Mouse (Mus musculus) midbrain, embryonic 10.5 days (tissue): ENCODE data around the gene 6330409D20Rik. TPM values are rescaled to one million over a fixed set of nuclear protein-coding genes. Genes with fewer than 3 reads are reported as not detected.

Experiments used
- DNase-seq: peaks from one replicate; pipeline ENCODE4 v3.0.0-alpha.2; 2017; ENCODE audit warnings: low spot score
- H3K27ac ChIP-seq: fragments of 300-500 bp; sonication (generic); replicated peaks from 2 replicates; pipeline ENCODE4 v1.5.1; 2016; ENCODE audit warnings: mild to moderate bottlenecking
- H3K27me3 ChIP-seq: fragments of 300-500 bp; sonication (generic); 2 replicates; pipeline ENCODE4 v1.6.1; 2016; ENCODE audit warnings: low read depth, mild to moderate bottlenecking; ENCODE audit not compliant: poor library complexity, severe bottlenecking
- H3K36me3 ChIP-seq: fragments of 300-500 bp; sonication (generic); 2 replicates; pipeline ENCODE4 v1.6.1; 2016; ENCODE audit warnings: mild to moderate bottlenecking, moderate library complexity
- H3K4me1 ChIP-seq: fragments of 300-500 bp; sonication (generic); 2 replicates; pipeline ENCODE4 v1.6.1; 2016
- H3K4me3 ChIP-seq: fragments of 300-500 bp; sonication (generic); 2 replicates; pipeline ENCODE4 v1.5.1; 2016; ENCODE audit warnings: mild to moderate bottlenecking, moderate library complexity
- H3K9me3 ChIP-seq: fragments of 300-500 bp; sonication (generic); replicated peaks from 2 replicates; pipeline ENCODE4 v1.6.1; 2016; ENCODE audit warnings: mild to moderate bottlenecking
- WGBS: fragments of 180-500 bp; shearing (Covaris S2); methylation state at CpG from one replicate; pipeline ENCODE4 v1.1.7; 2016; 5-methylcytosine and 5-hydroxymethylcytosine counted together
- polyA plus RNA-seq: library from polyadenylated mRNA; unstranded; fragments of >200 nt; fragmentation: Nextera tagmentation; extraction: Ambion mirVana; gene quantifications from 2 replicates; pipeline ENCODE4 v1.2.1, GENCODE M21; 2016

The 6330409D20Rik gene
- polyA plus RNA-seq = 0.94 and 2.1 TPM in 2 replicates

- Histone ChIP-seq H3K9me3 (no peaks in the 10 kb centered on the region), H3K4me1 (peaks cover 38% of the 10 kb centered on the region), H3K27me3 (peaks cover 48% of the 10 kb centered on the region), H3K36me3 (peaks cover 17% of the 10 kb centered on the region), H3K27ac (peak within 1 kb of the TSS; percentile 89), H3K4me3 (peak within 1 kb of the TSS; percentile 85)
- WGBS = 8% methylated on average over 11 of the region's 11 CpGs
- DNase-seq = no peak
These were observed at the start of gene 6330409D20Rik for GRCm38 (mm10) chr2:32740916-32741272. TSS of gene 6330409D20Rik (minus strand) at chr2:32741016.

- no peak for DNase-seq
- Histone ChIP-seq H3K36me3 (peaks cover 20% of the 10 kb centered on the region), H3K27ac (no peak overlapping the region), H3K9me3 (no peaks in the 10 kb centered on the region), H3K27me3 (no peaks in the 10 kb centered on the region), H3K4me3 (no peak overlapping the region), H3K4me1 (no peaks in the 10 kb centered on the region)
- 76% methylated on average over 2 of the region's 2 CpGs for WGBS
These were observed 47.8 kb upstream of the 6330409D20Rik start for GRCm38 (mm10) chr2:32788581-32788980.

GRCm38 (mm10) chr2:32787176-32787575, 46.4 kb upstream of the 6330409D20Rik start:
- peaks cover 12% of the 10 kb centered on the region for H3K36me3 ChIP-seq
- WGBS = 68% methylated on average over 6 of the region's 6 CpGs
- H3K27ac ChIP-seq = no peak overlapping the region
- H3K4me3 ChIP-seq = no peak overlapping the region
- no peak for DNase-seq
- H3K4me1 ChIP-seq = no peaks in the 10 kb centered on the region
- H3K27me3 ChIP-seq = no peaks in the 10 kb centered on the region
- no peaks in the 10 kb centered on the region for H3K9me3 ChIP-seq

- no peaks in the 10 kb centered on the region for H3K27me3 ChIP-seq
- no peaks in the 10 kb centered on the region for H3K9me3 ChIP-seq
- no peak for DNase-seq
- 77% methylated on average over 4 of the region's 4 CpGs for WGBS
- no peak within 1 kb of the TSS for H3K4me3 ChIP-seq
- H3K36me3 ChIP-seq = no peaks in the 10 kb centered on the region; the same call in 1 of the 2 replicates
- H3K27ac ChIP-seq = no peak within 1 kb of the TSS
- peaks cover 4% of the 10 kb centered on the region; the same call in 1 of the 2 replicates for H3K4me1 ChIP-seq
These were observed 43.3 kb upstream of the 6330409D20Rik start, which contains the start of gene Cfap157 for GRCm38 (mm10) chr2:32784048-32784681. TSS of gene Cfap157 (minus strand) at chr2:32784428.

- 80% methylated on average over 6 of the region's 6 CpGs for WGBS
- H3K9me3 ChIP-seq = no peaks in the 10 kb centered on the region
- no peak for DNase-seq
- peaks cover 4% of the 10 kb centered on the region; the same call in 1 of the 2 replicates for H3K4me1 ChIP-seq
- no peak overlapping the region for H3K27ac ChIP-seq
- H3K27me3 ChIP-seq = peaks cover 9% of the 10 kb centered on the region
- H3K36me3 ChIP-seq = no peaks in the 10 kb centered on the region
- H3K4me3 ChIP-seq = no peak overlapping the region
These were observed 40.9 kb upstream of the 6330409D20Rik start for GRCm38 (mm10) chr2:32781710-32782109.

- 86% methylated on average over 6 of the region's 6 CpGs for WGBS
- no peak for DNase-seq
These were observed 38.9 kb upstream of the 6330409D20Rik start for GRCm38 (mm10) chr2:32779714-32780113.

GRCm38 (mm10) chr2:32779131-32779530, 38.3 kb upstream of the 6330409D20Rik start:
- Histone ChIP-seq H3K27ac (no peak overlapping the region), H3K4me1 (peaks cover 22% of the 10 kb centered on the region), H3K9me3 (no peaks in the 10 kb centered on the region), H3K4me3 (no peak overlapping the region), H3K27me3 (peaks cover 16% of the 10 kb centered on the region), H3K36me3 (no peaks in the 10 kb centered on the region)
- peak; percentile 60 for DNase-seq
- 17% methylated on average over 8 of the region's 8 CpGs for WGBS

More at GRCm38 (mm10) chr2:32779714-32780113, 38.9 kb upstream of the 6330409D20Rik start:
- no peak overlapping the region for H3K4me3 ChIP-seq
- no peaks in the 10 kb centered on the region for H3K9me3 ChIP-seq
- H3K27ac ChIP-seq = no peak overlapping the region
- peaks cover 20% of the 10 kb centered on the region for H3K4me1 ChIP-seq
- no peaks in the 10 kb centered on the region for H3K36me3 ChIP-seq
- H3K27me3 ChIP-seq = peaks cover 16% of the 10 kb centered on the region

GRCm38 (mm10) chr2:32778081-32778480, 37.3 kb upstream of the 6330409D20Rik start:
- H3K27me3 ChIP-seq = peaks cover 23% of the 10 kb centered on the region
- no peak for DNase-seq
- no peaks in the 10 kb centered on the region for H3K9me3 ChIP-seq
- no peak overlapping the region for H3K27ac ChIP-seq
- peaks cover 22% of the 10 kb centered on the region for H3K4me1 ChIP-seq
- no peak overlapping the region for H3K4me3 ChIP-seq
- 96% methylated on average over 6 of the region's 6 CpGs for WGBS
- no peaks in the 10 kb centered on the region for H3K36me3 ChIP-seq

- Histone ChIP-seq H3K4me3 (peak overlapping the region; percentile 60), H3K27ac (no peak overlapping the region; the same call in 1 of the 2 replicates), H3K36me3 (no peaks in the 10 kb centered on the region), H3K27me3 (peaks cover 32% of the 10 kb centered on the region), H3K9me3 (no peaks in the 10 kb centered on the region), H3K4me1 (peaks cover 32% of the 10 kb centered on the region)
- no peak for DNase-seq
- WGBS = 23% methylated on average over 22 of the region's 22 CpGs
These were observed 35.4 kb upstream of the 6330409D20Rik start for GRCm38 (mm10) chr2:32776192-32776591.

GRCm38 (mm10) chr2:32775359-32776074, 34.7 kb upstream of the 6330409D20Rik start, which contains the start of the genes Ttc16 and Ptrh1:
TSS of gene Ttc16 (minus strand) at chr2:32775633.
TSS of gene Ptrh1 (plus strand) at chr2:32775786.
- WGBS = under 1% methylated on average over 46 of the region's 46 CpGs
- peaks cover 29% of the 10 kb centered on the region for H3K4me1 ChIP-seq
- no peaks in the 10 kb centered on the region for H3K9me3 ChIP-seq
- peak within 1 kb of the TSS; percentile 60 for H3K4me3 ChIP-seq
- peak within 1 kb of the TSS; percentile 73 for H3K27ac ChIP-seq
- H3K27me3 ChIP-seq = peaks cover 32% of the 10 kb centered on the region
- DNase-seq = peak; percentile 98
- no peaks in the 10 kb centered on the region for H3K36me3 ChIP-seq

GRCm38 (mm10) chr2:32772626-32773279, 31.9 kb upstream of the 6330409D20Rik start:
- no peak for DNase-seq
- H3K4me3 ChIP-seq = no peak overlapping the region
- no peaks in the 10 kb centered on the region for H3K9me3 ChIP-seq
- H3K27ac ChIP-seq = no peak overlapping the region
- no peaks in the 10 kb centered on the region for H3K36me3 ChIP-seq
- peaks cover 54% of the 10 kb centered on the region for H3K4me1 ChIP-seq
- H3K27me3 ChIP-seq = peaks cover 32% of the 10 kb centered on the region
- 91% methylated on average over 8 of the region's 8 CpGs for WGBS

GRCm38 (mm10) chr2:32771886-32772285, 31.1 kb upstream of the 6330409D20Rik start:
- peaks cover 31% of the 10 kb centered on the region for H3K27me3 ChIP-seq
- H3K9me3 ChIP-seq = no peaks in the 10 kb centered on the region
- H3K36me3 ChIP-seq = no peaks in the 10 kb centered on the region
- H3K4me1 ChIP-seq = peaks cover 63% of the 10 kb centered on the region
- peak; percentile 30 for DNase-seq
- no peak overlapping the region for H3K27ac ChIP-seq
- 31% methylated on average over 12 of the region's 12 CpGs for WGBS
- no peak overlapping the region for H3K4me3 ChIP-seq
